Mouse (Mus musculus): ENCODE results near the gene Adamts1.

The Adamts1 gene

GRCm38 (mm10) chr16:85767341-85767740, 35.6 kb downstream of the Adamts1 start:
- in situ Hi-C loops (cut with MseI, MboI), result no loop called here

- in situ Hi-C loops (cut with MseI, MboI), result no loop called here
These were observed 37.2 kb downstream of the Adamts1 start for GRCm38 (mm10) chr16:85765697-85766096.

- in situ Hi-C loops (cut with MseI, MboI), result no loop called here
These were observed 37.7 kb downstream of the Adamts1 start for GRCm38 (mm10) chr16:85765167-85765566.

- in situ Hi-C loops (cut with MseI, MboI), result no loop called here
These were observed 40.8 kb downstream of the Adamts1 start for GRCm38 (mm10) chr16:85762052-85762665.

- in situ Hi-C loops (cut with MseI, MboI), result no loop called here
These were observed 41.8 kb downstream of the Adamts1 start for GRCm38 (mm10) chr16:85760961-85761580.

- in situ Hi-C loops (cut with MseI, MboI), result no loop called here
These were observed 46.7 kb downstream of the Adamts1 start for GRCm38 (mm10) chr16:85756101-85756819.

GRCm38 (mm10) chr16:85749335-85749734, 53.6 kb downstream of the Adamts1 start:
- in situ Hi-C loops (cut with MseI, MboI), result no loop called here

- in situ Hi-C loops (cut with MseI, MboI), result no loop called here
These were observed 55.1 kb downstream of the Adamts1 start for GRCm38 (mm10) chr16:85747589-85748360.

- in situ Hi-C loops (cut with MseI, MboI), result no loop called here
These were observed 56.5 kb downstream of the Adamts1 start for GRCm38 (mm10) chr16:85746386-85746785.

Data from mouse trophoblast stem cell (cell line).